In the genomic region with DNA sequence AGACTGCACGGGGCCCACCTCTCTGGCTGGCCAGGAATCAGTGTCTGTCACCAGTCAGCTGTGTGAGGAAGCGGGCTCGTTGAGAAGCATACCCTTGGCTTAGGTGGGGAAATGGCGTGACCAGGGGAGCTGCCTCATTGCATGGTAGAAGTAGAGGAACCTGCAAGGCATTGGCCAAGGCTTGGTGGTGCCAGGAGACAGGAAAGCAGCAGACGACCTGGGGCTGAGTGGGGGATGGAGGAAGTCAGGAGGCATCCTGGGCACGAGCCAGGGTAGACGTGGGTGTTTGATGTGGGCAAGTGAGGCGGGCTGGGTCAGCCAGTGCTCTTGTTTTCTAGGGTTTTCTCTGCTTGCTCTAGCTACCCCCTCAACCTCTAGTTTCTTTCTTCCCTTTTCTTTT, we compare ENCODE assay signal across 10 mouse cellular contexts. TPM values are rescaled to one million over a fixed set of nuclear protein-coding genes. Genes with fewer than 3 reads are reported as not detected.
DNase-seq lines count a peak whose midpoint lies in the region; ATAC-seq and TF ChIP-seq lines count a peak whose summit lies in the region.
"Had no signal": no experiment of that assay in that cellular context is flagged by ENCODE, and none has a peak within 500 bp of the region (broad histone marks: within the 10 kb centered on the region; RNA-seq: fewer than 3 reads in every experiment).

No protein-coding gene starts in this region.

- H3K36me3 ChIP-seq in thymus, adult 2 months (ENCODE audit: control insufficient read depth, insufficient read depth, low read length): no peaks in the 10 kb centered on the region
- no peaks in the 10 kb centered on the region for H3K36me3 ChIP-seq in intestine, embryonic 16.5 days (ENCODE audit: control insufficient read depth, insufficient read depth, low read length)
- H3K36me3 ChIP-seq: forebrain, embryonic 12.5 days had no signal

- peaks cover 3% of the 10 kb centered on the region for H3K4me1 ChIP-seq in lung, adult 2 months (ENCODE audit: control insufficient read depth, insufficient read depth, low read length)
- H3K4me1 ChIP-seq in thymus, adult 2 months (replicated peaks; ENCODE audit: control insufficient read depth, insufficient read depth, low read length): peaks cover 22% of the 10 kb centered on the region
- H3K4me1 ChIP-seq in intestine, embryonic 16.5 days (ENCODE audit: control insufficient read depth, insufficient read depth, low read length): peaks cover 52% of the 10 kb centered on the region

- WGBS in lung, adult 2 months: 51% methylated on average over 8 of the region's 8 CpGs
- 4% methylated on average over 8 of the region's 8 CpGs for WGBS in thymus, adult 2 months
- 73% methylated on average over 8 of the region's 8 CpGs for WGBS in intestine, embryonic 16.5 days

- DNase-seq in adrenal gland, postnatal 14 days: peak; percentile 29
- DNase-seq in adrenal gland, adult 8-10 months: no peak
- DNase-seq in lung, postnatal 10 days: peak; percentile 41
- DNase-seq in lung, adult 2 months: no peak
- DNase-seq in thymus, adult 2 months: peak; percentile 47
- DNase-seq in embryo, embryonic 9.5 days (ENCODE audit: extremely low spot score): no peak

- no peak overlapping the region for H3K4me3 ChIP-seq in lung, adult 2 months (replicated peaks; ENCODE audit: extremely low read depth, low read depth, low read length)
- no peak overlapping the region for H3K4me3 ChIP-seq in thymus, adult 2 months (ENCODE audit: control insufficient read depth, insufficient read depth, low read length)
- H3K4me3 ChIP-seq in intestine, embryonic 16.5 days (ENCODE audit: low read length): no peak overlapping the region
- H3K4me3 ChIP-seq: forebrain, embryonic 12.5 days had no signal

- H3K9me3 ChIP-seq in intestine, embryonic 16.5 days (ENCODE audit: control insufficient read depth, low read length): no peaks in the 10 kb centered on the region
- H3K9me3 ChIP-seq: forebrain, embryonic 12.5 days had no signal

- H3K27ac ChIP-seq in thymus, adult 2 months (ENCODE audit: control insufficient read depth, insufficient read depth, low read length): no peak overlapping the region
- H3K27ac ChIP-seq in intestine, embryonic 16.5 days (ENCODE audit: low read length): no peak overlapping the region
- H3K27ac ChIP-seq: forebrain, embryonic 12.5 days; liver, embryonic 14.5 days had no signal

- peak; percentile 73 for ATAC-seq in granulocyte monocyte progenitor cell, adult 5-6 weeks (replicated peaks; ENCODE audit: poor library complexity, severe bottlenecking)
- ATAC-seq in intestine, embryonic 16.5 days: no peak

- no peaks in the 10 kb centered on the region for H3K27me3 ChIP-seq in thymus, adult 2 months (ENCODE audit: control insufficient read depth, insufficient read depth, low read length)
- no peaks in the 10 kb centered on the region for H3K27me3 ChIP-seq in intestine, embryonic 16.5 days (replicated peaks; ENCODE audit: control insufficient read depth, insufficient read depth, low read length)
- H3K27me3 ChIP-seq: forebrain, embryonic 12.5 days had no signal

- no peak overlapping the region for H3K4me2 ChIP-seq in intestine, embryonic 16.5 days (ENCODE audit: low read depth, low read length)
- H3K4me2 ChIP-seq: forebrain, embryonic 12.5 days had no signal

- TF ChIP-seq POLR2A in lung, adult 2 months (IDR thresholded peaks at IDR 0.05; ENCODE audit: borderline replicate concordance, extremely low read depth, low read depth, low read length): no peak
- TF ChIP-seq POLR2A in thymus, adult 2 months (IDR thresholded peaks at IDR 0.05; ENCODE audit: control insufficient read depth, extremely low read depth, insufficient read depth, low read length, poor library complexity): no peak

- no peak overlapping the region for H3K9ac ChIP-seq in intestine, embryonic 16.5 days (ENCODE audit: low read depth, low read length)
- H3K9ac ChIP-seq: forebrain, embryonic 12.5 days; liver, embryonic 14.5 days had no signal

- no peak for TF ChIP-seq CTCF in lung, adult 2 months (IDR thresholded peaks at IDR 0.05; ENCODE audit: insufficient read depth, low read length)
- TF ChIP-seq CTCF in thymus, adult 2 months (IDR thresholded peaks at IDR 0.05; ENCODE audit: borderline replicate concordance, control insufficient read depth, extremely low read depth, insufficient read depth, low read length, poor library complexity): peak; percentile 18; the same call in 1 of the 2 replicates

RNA-seq across cellular contexts. Expression of a gene that starts 30.7 kb away (rescaled TPM):
- total RNA-seq in adrenal gland, postnatal 14 days (2021): 5.1 and 6.6 TPM in 2 replicates
- total RNA-seq in adrenal gland, adult 8-10 months (2022): 10 to 100 TPM in 2 of 4 experiments, 1 to 10 TPM in 2; 4.5 to 11.8 (median 8.2) TPM
- polyA plus RNA-seq in lung, adult 2 months (2012; rRNA removed): 7.3 and 8.0 TPM in 2 replicates
- total RNA-seq in granulocyte monocyte progenitor cell, adult 5-6 weeks (2014; fragmentation: Nextera tagmentation): 0.13 TPM in 2 replicates
- under 0.01 and 0.04 TPM in 2 replicates for total RNA-seq in granulocyte monocyte progenitor cell, adult 5-6 weeks (2017)
- 8.6 and 9.7 TPM in 2 replicates for polyA plus RNA-seq in thymus, adult 2 months (2012; rRNA removed)
- 17.9 and 19.2 TPM in 2 replicates for polyA plus RNA-seq in intestine, embryonic 16.5 days (2015; fragmentation: Nextera tagmentation; extraction: Ambion mirVana)

Comparison
In these comparisons a context has a peak if more than half of its experiments do, and no peak if none do; other contexts are left out.
1. DNase-seq: peak in adrenal gland, postnatal 14 days (single experiment), lung, postnatal 10 days (single experiment) and thymus, adult 2 months (single experiment); none in adrenal gland, adult 8-10 months (single experiment), lung, adult 2 months (single experiment) and embryo, embryonic 9.5 days (single experiment).